Mouse (Mus musculus) layer of hippocampus, adult 11-12 months (tissue): ENCODE measurements around the gene Faap20.
A peak's percentile ranks its signal among the peaks of the same experiment; 100 is the strongest.

Experiments used
- DNase-seq: peaks from one replicate; pipeline ENCODE4 v3.0.0; 2022; ENCODE audit warnings: low spot score

Faap20 gene

DNA sequence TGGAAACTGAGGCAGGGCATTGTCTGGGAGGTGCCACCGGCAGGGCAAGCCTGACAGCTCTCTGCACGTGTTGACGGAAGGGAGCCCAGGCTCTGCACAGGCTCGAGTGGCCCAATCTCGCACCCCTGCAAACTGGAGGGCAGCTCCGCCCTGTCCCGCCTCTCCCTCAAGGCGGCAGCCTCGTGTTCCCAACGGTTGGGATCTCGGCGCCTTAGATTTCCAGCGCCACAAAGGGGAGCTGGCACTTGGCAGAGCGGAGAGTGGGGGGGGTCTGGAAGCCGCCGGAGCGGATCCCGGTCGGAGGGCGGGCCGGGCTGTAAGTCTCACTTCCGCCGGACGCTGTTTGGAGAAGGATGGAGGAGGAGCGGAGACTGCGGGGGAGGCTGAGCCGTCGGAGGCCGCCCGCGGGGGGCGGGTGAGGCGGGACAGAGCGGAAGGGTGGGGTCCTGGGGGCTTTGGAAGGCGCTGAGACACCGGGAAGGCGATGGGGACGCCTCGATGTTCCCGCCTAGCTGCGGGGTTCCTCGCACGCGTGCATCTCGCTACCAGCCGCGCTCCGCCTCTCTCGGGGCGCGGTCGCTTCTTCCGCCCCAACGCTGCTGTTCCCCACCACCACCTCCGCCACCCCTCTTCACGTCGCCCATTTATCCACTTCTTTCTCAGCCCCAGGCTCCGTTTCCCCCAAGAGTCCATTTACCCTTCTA, at the start of gene Faap20:
TSS of gene Faap20 (plus strand) at position 155 of the 704 bp plus-strand sequence.
- peak; percentile 81 for DNase-seq

DNA sequence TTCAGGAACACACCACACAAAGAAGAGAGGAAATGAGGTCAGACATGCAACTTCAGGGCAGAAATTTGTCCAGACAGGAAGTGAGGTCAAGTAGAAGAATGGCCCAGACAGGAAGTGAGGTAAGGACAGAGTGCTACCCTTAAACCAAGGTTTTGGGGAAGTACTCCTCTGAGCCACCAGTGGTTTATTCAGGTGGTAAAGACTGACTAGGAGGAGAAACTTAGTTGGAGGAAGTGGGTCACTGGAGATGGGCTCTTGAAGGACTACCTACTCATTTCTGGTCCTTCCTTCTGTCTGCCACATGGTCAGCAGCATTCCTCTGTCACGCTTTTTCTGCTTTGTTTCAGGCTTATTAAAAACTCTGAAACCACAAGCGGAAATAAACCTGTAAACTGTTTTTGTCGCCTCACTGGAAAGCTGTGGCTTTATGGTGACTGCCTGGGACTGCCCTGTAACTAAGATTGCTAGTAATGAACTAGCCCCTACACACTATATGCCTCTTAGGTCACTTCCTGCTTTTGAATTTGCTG, 48.7 kb upstream of the Faap20 start:
- DNase-seq = no peak

DNA sequence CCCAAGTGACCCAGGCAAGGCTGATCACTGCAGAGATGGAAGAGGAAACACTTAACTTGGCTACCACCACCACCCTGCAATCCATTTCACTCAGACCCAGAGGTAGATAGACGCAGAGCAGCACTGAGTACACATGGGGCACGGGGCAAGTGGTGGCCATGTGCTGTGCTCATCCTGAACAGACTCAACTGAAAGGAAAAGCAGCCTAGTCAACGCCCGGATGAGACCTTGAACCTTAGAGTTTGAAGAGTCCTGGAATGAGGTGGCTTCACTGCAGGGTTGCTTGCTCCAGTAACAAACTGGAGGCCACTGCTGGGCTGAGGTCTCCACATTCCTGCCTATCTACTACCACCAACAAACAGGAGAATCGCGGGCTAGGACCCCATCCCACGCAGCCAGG, 47.8 kb upstream of the Faap20 start:
- DNase-seq = no peak

DNA sequence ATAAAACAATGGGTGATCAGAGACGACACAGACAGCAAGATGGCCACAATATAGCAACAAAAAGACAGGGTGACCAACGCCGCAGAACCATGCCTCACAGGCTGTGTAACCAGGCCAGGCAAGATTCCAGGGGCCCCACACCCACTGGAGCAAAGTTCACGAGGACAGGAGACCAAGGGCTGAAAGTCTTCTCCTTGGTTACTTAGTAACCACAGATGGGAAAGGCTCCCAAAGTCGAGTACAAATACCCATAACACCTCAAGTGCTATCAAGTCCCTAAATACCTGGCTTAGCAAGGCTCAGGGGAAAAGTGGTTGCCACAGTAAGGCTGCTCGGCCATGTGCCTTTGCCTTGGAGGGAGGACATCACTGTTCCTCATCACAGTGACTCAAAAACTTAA, 43.7 kb upstream of the Faap20 start:
- no peak for DNase-seq

DNA sequence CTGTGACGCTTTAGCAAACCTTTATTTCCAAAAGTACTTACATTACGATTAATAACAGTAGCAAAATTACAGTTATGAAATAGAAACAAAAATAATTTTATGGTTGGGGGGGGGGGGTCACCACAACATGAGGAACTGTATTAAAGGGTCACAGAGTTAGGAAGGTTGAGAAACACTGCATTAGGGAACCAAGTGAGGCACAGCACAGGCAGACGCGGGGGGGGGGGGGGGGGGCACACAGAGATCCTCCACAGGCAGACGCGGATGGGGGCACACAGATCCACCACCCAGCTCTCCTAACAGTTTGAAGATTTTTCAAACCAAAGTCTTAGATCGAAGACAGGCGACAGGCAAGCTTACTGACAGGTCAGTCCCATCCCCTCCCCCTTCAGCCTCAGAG, 43.1 kb upstream of the Faap20 start:
- DNase-seq = no peak

DNA sequence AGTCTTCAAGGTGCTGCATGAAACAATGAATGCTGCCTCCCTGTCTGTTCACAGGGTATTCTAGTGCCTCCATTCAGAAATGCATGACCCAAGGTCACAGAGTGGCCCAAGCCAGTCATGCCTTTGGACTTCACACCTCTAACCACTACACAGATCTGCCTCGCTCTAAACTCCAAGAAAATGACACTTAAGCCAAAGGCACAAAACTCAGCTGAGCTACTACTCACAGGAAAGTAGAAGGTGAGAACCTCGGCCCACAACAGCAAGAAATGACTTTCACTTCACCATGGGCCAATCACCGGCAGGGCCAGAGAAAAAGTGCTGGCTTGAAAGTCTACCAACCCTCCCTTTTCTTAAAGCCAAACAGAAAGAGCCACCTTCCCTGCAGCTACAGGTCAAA, 41.8 kb upstream of the Faap20 start:
- DNase-seq = no peak

DNA sequence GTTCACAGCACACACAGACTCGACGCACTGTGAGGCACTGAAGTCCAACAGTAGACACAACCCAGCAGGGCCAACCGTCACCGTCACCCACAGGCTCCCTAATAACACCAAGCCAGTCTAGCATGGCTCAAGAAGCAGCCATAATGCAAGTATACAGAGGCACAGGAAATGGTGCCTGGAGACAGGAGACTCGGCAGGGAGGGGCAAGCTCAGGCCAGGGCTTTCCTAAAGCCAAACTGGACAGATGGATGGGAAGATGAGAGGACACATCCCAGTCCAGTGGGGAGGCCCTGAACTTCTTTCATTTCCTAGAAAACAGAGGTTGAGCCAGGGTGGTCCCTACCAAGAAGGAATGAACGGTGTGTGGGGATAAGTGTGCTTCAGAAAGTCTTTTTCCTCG, 41.0 kb upstream of the Faap20 start:
- DNase-seq = no peak

DNA sequence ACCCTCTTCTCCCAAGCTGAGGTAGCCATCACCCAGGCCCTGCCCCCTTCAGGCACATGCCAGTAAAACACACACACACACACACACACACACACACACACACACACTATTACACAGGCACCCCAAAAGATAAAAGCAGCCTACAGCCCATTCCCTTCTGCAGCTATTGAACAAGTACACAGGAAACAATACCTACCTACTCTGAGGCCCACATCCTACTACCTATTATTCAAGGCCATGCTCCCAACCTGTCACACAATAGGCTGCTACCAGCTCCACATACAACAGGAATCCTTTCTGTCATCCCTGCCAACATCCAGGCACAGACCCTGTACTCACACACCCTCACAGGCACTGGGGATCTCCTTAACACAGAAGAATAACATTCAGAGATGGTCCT, 40.5 kb upstream of the Faap20 start:
- no peak for DNase-seq

DNA sequence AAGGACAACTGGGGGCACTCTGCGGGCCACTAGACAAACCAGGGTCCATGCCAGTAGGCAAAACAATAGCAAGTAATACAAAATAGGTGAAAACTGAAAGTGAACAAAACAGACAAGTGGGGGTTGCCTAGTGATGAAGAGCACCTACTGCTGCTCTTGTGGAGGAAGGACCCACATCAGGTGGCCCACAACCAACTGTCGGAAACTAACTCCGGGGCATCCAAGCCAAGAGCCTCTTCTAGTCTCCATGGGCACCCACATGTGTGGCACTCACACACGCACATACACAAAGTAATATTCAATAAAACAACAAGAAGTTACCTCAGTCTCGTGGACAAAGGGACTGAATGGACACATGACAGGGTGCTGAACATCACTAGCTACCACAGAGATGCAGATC, 40.1 kb upstream of the Faap20 start:
- no peak for DNase-seq

DNA sequence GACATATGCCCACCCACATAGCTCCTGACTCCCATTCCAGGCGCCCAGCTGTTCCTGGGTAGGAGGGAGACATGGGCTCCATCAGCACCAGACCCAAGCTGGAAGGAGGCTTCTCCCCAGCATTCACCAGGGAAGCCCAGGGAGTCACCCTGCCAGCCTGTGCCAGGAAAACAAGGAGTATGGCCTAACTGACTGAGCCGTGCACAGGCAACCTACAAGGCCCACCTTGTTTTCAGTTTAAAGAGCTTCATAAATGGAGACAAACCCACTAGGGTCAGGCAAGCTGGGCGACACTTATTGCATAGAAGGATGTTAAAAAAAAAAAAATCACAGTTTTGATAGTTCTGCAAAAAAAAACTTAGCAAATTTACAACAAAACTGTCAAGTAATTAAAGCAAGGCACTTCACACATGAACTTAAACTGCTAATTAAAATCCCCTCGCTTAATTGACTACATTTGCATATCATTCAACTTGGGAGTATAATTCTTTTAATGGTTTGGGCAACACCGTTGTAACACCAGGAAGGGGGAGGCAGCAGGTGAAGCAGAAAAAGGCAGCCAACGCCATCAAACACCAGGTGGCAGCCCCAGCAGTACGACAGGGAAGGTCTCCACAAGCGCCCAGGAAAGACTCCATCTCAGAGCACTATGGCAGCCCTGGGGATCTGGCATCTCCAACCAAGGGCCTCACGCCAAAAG, 36.4 kb upstream of the Faap20 start:
- DNase-seq = no peak

DNA sequence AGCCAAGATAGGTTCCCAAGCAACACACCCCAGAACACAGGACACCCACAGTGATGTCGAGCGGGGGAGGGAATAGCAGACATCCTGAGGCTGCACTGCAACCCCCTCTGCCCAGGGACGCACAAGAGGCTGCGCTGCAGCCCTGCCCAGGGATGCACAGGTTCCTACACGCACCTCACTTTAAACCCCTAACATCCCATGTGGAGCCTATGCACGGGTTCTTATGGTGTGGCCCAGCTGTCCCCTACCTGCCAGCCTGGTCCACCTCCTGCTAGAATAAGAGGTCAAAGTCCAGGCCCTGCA, 35.9 kb upstream of the Faap20 start:
- no peak for DNase-seq

DNA sequence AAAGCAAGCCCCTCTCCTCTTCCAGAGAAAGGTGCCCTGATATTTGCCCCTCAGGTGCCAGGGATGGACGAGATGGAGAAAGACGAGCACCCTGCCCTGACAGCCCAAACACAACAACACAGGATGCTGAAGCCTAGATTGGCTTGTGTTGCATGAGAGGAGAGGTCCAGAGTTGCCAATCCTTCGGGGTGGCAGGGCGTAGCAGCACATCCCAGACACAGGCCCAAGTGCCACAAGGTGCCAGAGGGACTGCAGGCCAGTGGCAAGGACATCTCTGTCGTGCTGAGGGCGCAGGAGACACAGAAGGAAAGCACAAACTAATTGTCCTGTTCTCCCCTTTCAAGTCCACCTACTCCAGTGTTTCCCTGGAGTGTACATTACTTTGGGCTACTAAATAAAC, 35.4 kb upstream of the Faap20 start:
- no peak for DNase-seq

DNA sequence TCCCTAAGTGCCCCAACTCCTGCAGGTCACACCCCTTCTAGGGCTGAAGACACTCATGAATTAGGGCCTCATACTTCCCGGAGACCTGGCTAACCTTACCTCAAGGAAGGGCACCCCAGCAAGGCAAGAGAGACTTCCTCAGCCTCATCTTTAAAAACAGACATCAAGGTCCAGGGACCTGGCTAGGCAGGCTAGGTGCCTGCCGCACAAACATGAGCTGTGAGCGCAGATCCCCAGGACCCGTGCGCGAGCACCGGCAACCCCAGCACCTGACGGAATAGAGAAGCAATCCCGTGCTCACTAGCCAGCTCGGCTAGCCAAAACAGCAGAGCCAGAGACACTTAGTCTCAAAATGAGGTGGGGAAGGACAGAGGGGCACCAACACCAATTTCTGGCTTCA, 34.8 kb upstream of the Faap20 start:
- no peak for DNase-seq

DNA sequence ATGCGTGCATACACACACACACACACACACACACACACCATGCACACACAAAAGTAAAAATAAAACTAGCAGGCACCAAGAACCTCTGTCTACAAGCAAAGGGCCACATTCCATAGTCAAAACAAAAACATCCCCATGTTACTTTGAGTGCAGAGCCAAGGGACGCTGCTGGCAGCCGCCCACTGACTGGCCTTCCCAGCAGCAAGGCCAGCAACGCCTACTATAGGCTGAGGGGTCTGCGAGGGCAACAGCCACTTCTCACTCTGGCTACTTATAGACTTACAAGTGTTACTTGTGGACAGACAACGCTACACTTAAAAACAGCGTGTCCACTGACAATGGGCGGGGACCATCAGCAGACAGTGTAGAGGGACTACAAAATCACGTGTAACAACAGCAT, 34.4 kb upstream of the Faap20 start:
- DNase-seq = no peak

DNA sequence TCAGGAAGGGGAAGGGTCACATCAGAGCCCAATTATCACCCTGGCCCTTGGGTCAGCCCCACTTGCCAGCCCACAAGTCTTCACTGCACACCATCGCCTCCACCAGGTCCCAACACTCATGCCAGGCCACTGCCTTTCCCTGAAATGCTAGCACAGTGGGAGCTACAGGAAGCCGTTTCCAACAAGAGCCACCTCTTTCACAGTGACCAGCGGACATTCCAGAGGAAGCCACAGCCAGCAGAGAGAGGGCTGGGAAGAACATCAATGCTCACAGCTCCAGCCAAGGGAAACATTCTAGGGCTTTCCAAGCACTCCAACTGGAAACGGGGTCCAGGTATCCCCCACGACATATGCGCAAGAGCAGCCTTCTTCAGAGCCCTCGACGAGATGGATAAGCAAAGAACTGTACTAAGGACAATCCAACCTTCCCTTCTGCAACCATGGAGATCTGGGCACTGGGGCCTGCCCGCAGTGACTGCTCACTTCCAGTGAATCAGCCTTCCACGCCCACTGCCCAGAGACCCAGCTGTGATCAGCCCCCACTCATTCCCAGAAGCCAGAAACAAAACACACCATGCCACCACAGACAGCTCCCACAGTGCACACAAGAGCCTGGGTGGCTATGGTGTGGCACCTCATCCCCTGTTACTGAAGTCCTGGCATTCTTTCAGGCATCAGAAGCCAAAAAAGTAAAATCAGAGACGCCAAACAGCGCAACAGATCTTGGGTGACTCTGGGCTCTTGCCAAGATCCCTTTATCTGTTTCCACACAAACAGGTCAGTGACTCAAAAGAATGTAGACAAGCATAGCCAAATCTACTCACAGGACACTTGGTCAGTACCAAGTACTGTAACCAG, 33.6 kb upstream of the Faap20 start:
- DNase-seq = no peak

DNA sequence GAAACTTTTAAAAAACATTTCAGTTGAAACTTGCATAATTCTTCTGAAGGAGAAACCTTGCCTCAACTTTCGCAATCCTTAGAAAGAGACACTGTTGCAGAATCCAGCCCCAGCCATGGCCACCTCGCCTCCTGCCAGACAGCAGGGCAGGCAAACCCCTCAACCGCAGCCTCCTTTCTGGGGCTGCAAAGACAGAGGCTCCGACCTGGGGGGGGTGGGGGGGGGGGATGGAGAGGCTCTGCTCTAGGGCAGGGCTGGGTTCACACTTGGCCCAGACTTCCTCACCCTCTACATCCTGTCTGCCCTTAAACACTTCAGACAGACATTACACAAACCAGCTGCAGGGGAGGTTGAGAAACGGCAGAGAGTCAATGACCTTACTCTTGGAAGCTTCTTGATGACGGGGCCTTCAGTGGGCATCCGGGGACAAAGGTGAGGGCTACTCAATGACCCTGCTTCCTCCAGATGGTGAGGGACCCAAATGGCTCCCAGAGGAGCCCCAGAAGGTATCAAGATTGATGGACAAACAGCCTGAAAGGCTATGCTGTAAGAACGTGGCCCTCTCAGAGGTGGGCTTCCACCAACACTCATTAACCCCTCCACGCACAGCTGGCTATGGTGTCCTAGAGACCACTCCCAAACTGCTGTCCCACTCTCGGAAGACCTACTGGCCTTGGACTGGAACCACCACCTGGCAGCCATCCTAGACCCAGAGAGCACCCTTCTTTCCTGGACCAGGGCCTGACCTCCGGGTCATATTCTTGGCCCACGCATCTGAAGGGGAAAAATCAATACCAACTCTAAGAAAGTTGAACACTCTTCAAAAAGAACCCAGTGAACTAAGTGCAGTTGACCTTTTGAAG, 32.1 kb upstream of the Faap20 start:
- no peak for DNase-seq

DNA sequence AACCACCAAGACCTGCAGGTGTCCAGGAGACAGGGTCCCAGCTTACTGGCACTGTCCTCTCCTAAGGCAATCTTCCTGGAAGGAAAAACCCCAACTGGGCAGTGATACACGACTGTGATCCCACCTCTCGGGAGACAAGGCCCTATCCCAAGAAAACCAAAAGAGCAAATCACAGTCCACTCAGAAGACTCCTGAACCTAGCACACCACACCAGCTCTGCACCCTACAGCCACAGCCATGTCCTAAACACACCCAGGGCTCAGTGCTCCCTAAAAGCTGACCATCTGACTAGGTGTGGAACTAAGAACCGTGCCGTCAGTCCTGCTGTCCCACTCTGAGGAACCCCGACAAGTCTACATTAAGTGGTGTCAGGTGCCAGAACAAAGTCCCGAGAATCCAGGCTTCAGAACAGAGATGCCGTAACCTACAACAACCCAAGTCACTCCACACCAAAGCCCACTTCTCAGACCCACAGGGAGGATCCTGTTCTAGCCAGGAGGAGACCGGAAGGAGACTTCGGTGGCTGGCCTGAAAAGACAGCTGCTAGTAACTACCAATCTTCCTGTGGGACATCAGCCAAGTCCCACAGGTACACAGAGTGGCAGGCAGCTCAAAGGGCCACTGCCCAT, 31.4 kb upstream of the Faap20 start:
- DNase-seq = no peak

DNA sequence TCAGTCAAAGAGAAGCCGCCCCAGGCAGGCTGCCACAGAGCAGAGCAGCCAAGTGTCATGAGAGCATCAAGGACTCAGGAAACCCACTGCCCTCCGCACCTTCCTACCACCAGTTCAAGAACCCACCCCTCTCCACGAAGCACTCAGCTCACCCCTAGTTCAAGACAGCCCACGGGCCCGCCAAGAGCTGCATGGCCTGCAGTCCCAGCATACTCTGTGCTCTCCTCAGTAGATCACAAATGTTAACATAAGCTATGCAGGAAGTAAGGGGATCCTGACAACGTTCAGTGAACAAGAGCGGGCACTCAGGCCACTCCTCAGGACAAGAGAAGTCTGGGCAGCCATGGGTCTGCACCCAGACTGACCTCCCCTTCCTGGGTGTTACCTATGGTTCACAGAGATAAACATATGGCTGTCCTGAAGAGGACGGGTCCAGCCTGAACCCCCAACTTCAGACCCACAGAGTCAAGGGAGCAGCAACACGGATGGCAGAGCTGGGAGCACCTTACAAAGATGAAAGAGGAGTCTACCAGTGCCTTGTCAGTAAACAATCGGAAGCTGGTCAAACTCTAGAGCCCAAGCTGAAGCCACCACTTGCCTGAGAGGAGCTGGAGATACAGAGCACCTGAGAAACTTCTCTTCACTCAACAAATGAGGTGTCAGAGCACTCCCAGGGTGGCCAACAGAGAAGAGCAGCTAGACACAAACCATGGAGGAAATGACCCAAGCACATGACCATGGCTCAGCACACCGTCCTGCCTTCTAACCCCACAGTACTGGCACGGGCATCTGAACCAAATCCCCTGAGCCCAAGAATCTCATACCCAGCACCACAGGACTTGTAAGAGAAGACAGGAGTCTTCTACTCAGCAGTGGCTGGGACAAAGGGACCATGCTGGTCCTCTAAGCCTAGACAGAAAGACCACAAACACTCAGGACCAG, 30.1 kb upstream of the Faap20 start:
- no peak for DNase-seq

DNA sequence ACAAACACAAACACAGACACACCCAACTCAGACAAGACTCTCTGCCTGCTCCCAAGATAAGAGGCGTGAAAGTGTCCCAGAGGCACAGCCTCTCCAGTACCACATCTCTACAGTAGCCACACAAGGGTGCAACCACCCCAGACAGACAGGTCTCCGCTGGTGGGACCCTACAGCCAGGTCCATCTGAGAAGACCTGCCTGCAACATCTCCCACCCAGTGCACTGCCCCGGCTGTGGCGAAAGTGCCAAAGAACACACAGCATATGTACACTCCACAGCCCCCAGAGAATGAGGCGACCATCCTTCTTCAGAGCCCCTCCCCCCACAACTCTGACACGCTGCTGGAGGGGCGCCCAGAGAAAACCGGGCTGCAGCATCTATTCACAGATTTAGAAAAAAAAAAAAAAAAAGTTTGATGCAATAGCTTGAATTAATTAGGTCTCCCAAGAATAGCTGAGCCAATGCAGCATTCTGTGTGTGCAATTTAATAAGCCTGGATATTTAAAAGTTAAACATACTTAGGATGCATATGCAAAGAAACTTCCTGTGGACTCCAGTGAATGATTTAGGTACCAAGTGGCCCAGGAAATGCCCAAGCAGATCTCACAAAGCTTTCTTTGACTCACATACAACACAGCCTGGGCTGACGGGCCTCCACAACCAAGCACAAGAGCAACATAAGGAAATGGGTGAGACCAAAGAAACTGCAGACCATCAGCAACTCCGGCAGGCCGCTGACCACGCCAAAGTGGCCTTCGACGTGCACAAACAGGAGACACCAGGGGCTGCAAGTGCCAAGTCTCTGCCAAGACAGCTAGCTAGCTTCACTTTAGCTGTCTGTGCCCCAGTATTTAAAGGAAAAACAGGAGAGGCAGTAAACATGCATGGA, 29.1 kb upstream of the Faap20 start:
- DNase-seq = no peak
